Mouse (Mus musculus): ENCODE data around the gene Fh1. TPM values are rescaled to one million over a fixed set of nuclear protein-coding genes. Genes with fewer than 3 reads are reported as not detected.

The Fh1 gene
- total RNA-seq (2014; rRNA removed) (162 and 208 TPM in 2 replicates), polyA plus RNA-seq (2012; rRNA removed) (58.5 and 67.7 TPM in 2 replicates)

DNA sequence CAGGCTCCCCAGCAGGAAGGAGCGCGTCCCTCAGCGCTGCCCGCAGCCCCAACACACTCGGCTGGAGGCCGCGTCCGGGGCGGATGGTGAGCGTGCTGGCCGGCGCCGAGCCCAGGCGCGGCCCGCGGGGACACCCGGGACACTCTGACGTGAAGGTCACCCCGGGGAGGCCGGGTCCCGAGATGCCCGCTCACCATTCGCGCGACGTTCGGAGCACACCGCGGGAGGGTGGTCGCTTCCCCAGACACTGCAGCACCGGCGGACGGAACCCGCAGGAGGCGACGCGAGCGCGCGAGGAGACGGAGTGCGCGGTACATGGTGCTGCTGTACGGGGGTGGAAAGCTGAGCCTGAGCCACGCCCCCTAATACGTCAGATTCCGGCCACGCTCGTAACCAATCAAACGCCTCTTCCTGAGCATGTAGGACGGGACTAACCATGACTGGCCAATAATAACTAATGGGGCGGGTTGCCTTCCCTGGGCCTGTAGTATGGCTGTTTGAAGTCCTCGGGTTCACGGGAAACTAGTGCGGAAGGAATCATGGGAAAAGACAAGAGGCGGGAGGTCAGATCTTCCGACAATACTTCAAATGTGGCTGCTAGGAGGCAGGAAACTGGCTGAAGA is at the start of gene Fh1:
Fh1 (minus strand) TSS at position 379 of the 623 bp plus-strand sequence.
- Histone ChIP-seq H3K4me1 (ENCODE audit: control insufficient read depth, insufficient read depth, low read length) (peaks cover 10% of the 10 kb centered on the region), H3K79me2 (ENCODE audit: control insufficient read depth, insufficient read depth, low read length) (peaks cover 19% of the 10 kb centered on the region; the same call in 1 of the 2 replicates), H3K27me3 (ENCODE audit: control insufficient read depth, insufficient read depth, low read length) (no peaks in the 10 kb centered on the region), H3K4me3 (ENCODE audit: insufficient read depth, low read depth, low read length) (peak within 1 kb of the TSS; percentile 94), H3K27ac (replicated peaks; ENCODE audit: insufficient read depth, low read depth, low read length) (peak within 1 kb of the TSS; percentile 86), H3K9ac (ENCODE audit: low read depth, low read length) (peak within 1 kb of the TSS; percentile 95), H3K36me3 (ENCODE audit: control insufficient read depth, insufficient read depth, low read length) (peaks cover 7% of the 10 kb centered on the region; the same call in 1 of the 2 replicates)
- peak; percentile 99 for DNase-seq (ENCODE audit: extremely low read depth, low read depth, low spot score)
- WGBS: under 1% methylated on average over 58 of the region's 58 CpGs
- TF ChIP-seq CTCF (IDR thresholded peaks at IDR 0.05; ENCODE audit: low read depth, low read length): no peak
- peak; percentile 98 for TF ChIP-seq POLR2A (IDR thresholded peaks at IDR 0.05; ENCODE audit: extremely low read depth, insufficient read depth, low read length)

DNA sequence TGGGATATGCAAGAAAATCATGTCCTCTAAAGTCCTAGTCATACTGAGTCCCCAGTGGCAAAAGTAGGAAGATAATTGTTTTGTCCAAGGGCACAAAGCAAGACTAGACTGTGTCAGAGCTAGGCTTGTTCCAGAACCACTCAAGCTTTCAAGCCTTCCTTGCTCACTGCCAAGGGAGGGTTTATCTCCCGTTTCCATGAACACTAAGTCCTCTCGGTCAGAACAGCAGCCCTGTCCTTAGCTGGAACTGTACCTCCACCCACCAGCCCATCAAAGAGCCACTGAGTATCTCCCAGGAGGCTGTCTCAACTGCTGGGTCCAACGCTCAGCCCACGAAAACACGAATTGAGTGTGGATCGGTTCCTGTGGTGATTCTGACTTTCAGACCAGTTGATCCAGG is 49.7 kb upstream of the Fh1 start:
- 83% methylated on average over 6 of the region's 6 CpGs for WGBS
- Histone ChIP-seq H3K27me3 (ENCODE audit: control insufficient read depth, insufficient read depth, low read length) (no peaks in the 10 kb centered on the region), H3K9ac (ENCODE audit: low read depth, low read length) (no peak overlapping the region), H3K4me1 (ENCODE audit: control insufficient read depth, insufficient read depth, low read length) (no peaks in the 10 kb centered on the region), H3K27ac (replicated peaks; ENCODE audit: insufficient read depth, low read depth, low read length) (no peak overlapping the region), H3K4me3 (ENCODE audit: insufficient read depth, low read depth, low read length) (no peak overlapping the region), H3K36me3 (ENCODE audit: control insufficient read depth, insufficient read depth, low read length) (no peaks in the 10 kb centered on the region), H3K79me2 (ENCODE audit: control insufficient read depth, insufficient read depth, low read length) (no peaks in the 10 kb centered on the region)
- DNase-seq (ENCODE audit: extremely low read depth, low read depth, low spot score): no peak
- TF ChIP-seq POLR2A (IDR thresholded peaks at IDR 0.05; ENCODE audit: extremely low read depth, insufficient read depth, low read length): no peak
- no peak for TF ChIP-seq CTCF (IDR thresholded peaks at IDR 0.05; ENCODE audit: low read depth, low read length)

DNA sequence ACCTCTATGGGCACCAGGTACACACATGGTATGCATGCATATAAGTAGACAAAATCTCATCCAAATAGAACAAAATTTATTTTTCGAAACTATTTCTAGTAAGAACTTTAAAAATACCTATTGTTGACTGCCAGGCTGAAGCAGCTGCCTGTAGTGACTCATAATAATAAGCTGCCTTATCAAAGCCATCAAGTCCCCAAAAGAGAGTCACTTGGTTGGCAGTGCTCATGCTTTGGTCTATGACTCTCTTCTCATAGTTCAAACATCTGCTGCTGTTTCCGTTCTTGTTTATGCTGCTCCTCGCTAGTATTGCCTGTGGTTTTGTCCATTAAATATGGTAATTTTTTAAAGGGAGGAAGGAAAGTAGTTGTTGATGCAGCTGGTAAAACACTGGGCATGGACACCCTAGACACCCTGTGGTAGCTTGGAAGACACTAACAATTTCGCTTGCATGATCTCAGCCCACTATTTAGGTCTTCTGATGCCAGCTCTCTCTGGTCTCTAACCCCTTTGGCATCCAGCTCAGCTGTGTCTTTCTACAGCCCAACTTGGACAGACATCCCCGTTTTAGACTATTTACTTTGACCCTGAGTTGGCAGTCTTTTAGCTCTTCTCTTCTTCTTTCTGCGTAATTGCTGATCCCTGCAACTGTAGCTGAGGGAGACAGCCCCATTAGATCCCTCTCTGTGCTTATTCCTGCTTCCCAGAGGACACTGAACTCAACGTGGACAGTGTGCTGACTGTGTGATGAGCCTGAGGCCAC is 48.3 kb upstream of the Fh1 start:
- no peak for DNase-seq (ENCODE audit: extremely low read depth, low read depth, low spot score)
- TF ChIP-seq POLR2A (IDR thresholded peaks at IDR 0.05; ENCODE audit: extremely low read depth, insufficient read depth, low read length) (no peak), CTCF (IDR thresholded peaks at IDR 0.05; ENCODE audit: low read depth, low read length) (no peak)
- Histone ChIP-seq H3K9ac (ENCODE audit: low read depth, low read length) (no peak overlapping the region), H3K4me3 (ENCODE audit: insufficient read depth, low read depth, low read length) (no peak overlapping the region), H3K27ac (replicated peaks; ENCODE audit: insufficient read depth, low read depth, low read length) (no peak overlapping the region), H3K27me3 (ENCODE audit: control insufficient read depth, insufficient read depth, low read length) (no peaks in the 10 kb centered on the region), H3K36me3 (ENCODE audit: control insufficient read depth, insufficient read depth, low read length) (no peaks in the 10 kb centered on the region), H3K79me2 (ENCODE audit: control insufficient read depth, insufficient read depth, low read length) (no peaks in the 10 kb centered on the region), H3K4me1 (ENCODE audit: control insufficient read depth, insufficient read depth, low read length) (no peaks in the 10 kb centered on the region)
- WGBS: 66% methylated on average over 7 of the region's 7 CpGs

DNA sequence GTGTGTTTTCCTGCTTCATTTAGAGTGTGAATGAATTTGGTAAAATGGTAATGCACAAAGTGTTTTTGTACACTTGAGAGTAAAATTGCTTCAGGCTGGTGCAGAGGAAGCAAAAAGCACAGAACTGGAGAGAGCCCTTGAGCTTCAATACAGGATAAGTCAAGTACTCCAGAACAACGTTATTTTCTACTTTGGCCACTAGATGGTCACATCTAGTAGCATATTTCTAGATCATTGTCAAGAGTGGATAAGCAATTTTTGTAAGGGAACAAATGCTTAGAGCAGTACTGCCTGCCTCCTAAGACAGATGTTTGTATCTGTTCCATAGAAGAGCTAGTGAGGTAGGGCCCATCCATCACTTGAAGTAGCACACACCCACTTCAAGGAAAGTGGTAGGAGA is 46.2 kb upstream of the Fh1 start:
- no peaks in the 10 kb centered on the region for H3K4me1 ChIP-seq (ENCODE audit: control insufficient read depth, insufficient read depth, low read length)
- no peak overlapping the region for H3K9ac ChIP-seq (ENCODE audit: low read depth, low read length)
- no peak overlapping the region for H3K4me3 ChIP-seq (ENCODE audit: insufficient read depth, low read depth, low read length)
- H3K27ac ChIP-seq (replicated peaks; ENCODE audit: insufficient read depth, low read depth, low read length): no peak overlapping the region
- no peak for TF ChIP-seq POLR2A (IDR thresholded peaks at IDR 0.05; ENCODE audit: extremely low read depth, insufficient read depth, low read length)
- no peak for TF ChIP-seq CTCF (IDR thresholded peaks at IDR 0.05; ENCODE audit: low read depth, low read length)
- DNase-seq (ENCODE audit: extremely low read depth, low read depth, low spot score): no peak
- no peaks in the 10 kb centered on the region for H3K27me3 ChIP-seq (ENCODE audit: control insufficient read depth, insufficient read depth, low read length)
- H3K36me3 ChIP-seq (ENCODE audit: control insufficient read depth, insufficient read depth, low read length): no peaks in the 10 kb centered on the region
- H3K79me2 ChIP-seq (ENCODE audit: control insufficient read depth, insufficient read depth, low read length): no peaks in the 10 kb centered on the region
- 11% methylated on average over 1 of the region's 1 CpGs for WGBS

DNA sequence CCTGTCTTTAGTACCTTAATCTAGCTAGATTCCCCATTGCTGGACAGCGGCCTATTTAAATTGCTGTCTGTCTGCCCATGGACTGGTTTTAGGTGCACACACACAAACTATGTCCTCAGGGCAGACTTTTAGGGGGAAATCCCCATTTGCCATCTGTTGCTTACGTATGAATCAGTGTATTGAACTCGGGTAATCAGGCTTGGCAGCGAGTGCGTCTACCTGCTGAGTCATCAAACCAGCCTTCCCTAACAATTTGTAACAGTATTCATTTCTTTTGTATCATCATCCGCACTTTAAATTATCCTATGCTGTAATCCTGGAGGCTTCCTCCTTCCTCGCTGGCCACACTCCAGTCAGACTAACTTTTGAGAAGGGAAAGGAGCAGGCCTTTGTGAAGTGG is 44.6 kb upstream of the Fh1 start:
- peaks cover 8% of the 10 kb centered on the region for H3K4me1 ChIP-seq (ENCODE audit: control insufficient read depth, insufficient read depth, low read length)
- H3K27ac ChIP-seq (replicated peaks; ENCODE audit: insufficient read depth, low read depth, low read length): no peak overlapping the region
- no peak for DNase-seq (ENCODE audit: extremely low read depth, low read depth, low spot score)
- 72% methylated on average over 7 of the region's 7 CpGs for WGBS
- no peak for TF ChIP-seq CTCF (IDR thresholded peaks at IDR 0.05; ENCODE audit: low read depth, low read length)
- no peak for TF ChIP-seq POLR2A (IDR thresholded peaks at IDR 0.05; ENCODE audit: extremely low read depth, insufficient read depth, low read length)
- H3K36me3 ChIP-seq (ENCODE audit: control insufficient read depth, insufficient read depth, low read length): no peaks in the 10 kb centered on the region
- no peak overlapping the region for H3K9ac ChIP-seq (ENCODE audit: low read depth, low read length)
- H3K79me2 ChIP-seq (ENCODE audit: control insufficient read depth, insufficient read depth, low read length): no peaks in the 10 kb centered on the region
- H3K4me3 ChIP-seq (ENCODE audit: insufficient read depth, low read depth, low read length): no peak overlapping the region
- H3K27me3 ChIP-seq (ENCODE audit: control insufficient read depth, insufficient read depth, low read length): no peaks in the 10 kb centered on the region

DNA sequence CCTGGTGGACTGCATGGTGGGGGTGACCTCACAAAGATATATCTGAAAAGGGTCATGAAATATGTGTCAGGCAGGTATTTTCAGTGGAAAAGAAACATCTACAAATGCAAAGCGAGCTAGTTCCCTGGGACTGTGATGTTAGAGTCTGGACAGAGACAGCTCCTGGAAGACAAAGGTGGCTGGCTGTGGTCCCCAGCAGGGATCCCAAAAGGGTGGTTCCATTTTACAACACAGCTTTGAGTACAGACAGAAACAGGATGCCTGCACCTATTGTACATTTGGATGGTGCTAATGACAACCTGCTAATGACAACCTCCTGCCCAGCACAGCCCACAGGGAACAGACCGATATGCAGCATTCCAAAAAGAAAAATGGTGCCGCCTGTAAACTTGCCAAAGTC is 44.0 kb upstream of the Fh1 start:
- WGBS: 85% methylated on average over 3 of the region's 3 CpGs
- no peak overlapping the region for H3K9ac ChIP-seq (ENCODE audit: low read depth, low read length)
- H3K36me3 ChIP-seq (ENCODE audit: control insufficient read depth, insufficient read depth, low read length): no peaks in the 10 kb centered on the region
- TF ChIP-seq POLR2A (IDR thresholded peaks at IDR 0.05; ENCODE audit: extremely low read depth, insufficient read depth, low read length): no peak
- no peak for TF ChIP-seq CTCF (IDR thresholded peaks at IDR 0.05; ENCODE audit: low read depth, low read length)
- H3K79me2 ChIP-seq (ENCODE audit: control insufficient read depth, insufficient read depth, low read length): no peaks in the 10 kb centered on the region
- no peak for DNase-seq (ENCODE audit: extremely low read depth, low read depth, low spot score)
- peaks cover 10% of the 10 kb centered on the region for H3K4me1 ChIP-seq (ENCODE audit: control insufficient read depth, insufficient read depth, low read length)
- no peaks in the 10 kb centered on the region for H3K27me3 ChIP-seq (ENCODE audit: control insufficient read depth, insufficient read depth, low read length)
- no peak overlapping the region for H3K27ac ChIP-seq (replicated peaks; ENCODE audit: insufficient read depth, low read depth, low read length)
- H3K4me3 ChIP-seq (ENCODE audit: insufficient read depth, low read depth, low read length): no peak overlapping the region
